In genomic region chr3:141218561-141218960, GRCm38 (mm10) we compare ENCODE assay signal across 22 mouse cellular contexts. TPM values are rescaled to one million over a fixed set of nuclear protein-coding genes. Genes with fewer than 3 reads are reported as not detected.
"Had no signal": no experiment of that assay in that cellular context is flagged by ENCODE, and none has a peak within 500 bp of the region (broad histone marks: within the 10 kb centered on the region; RNA-seq: fewer than 3 reads in every experiment).

No protein-coding gene starts in this region.

- H3K36me3 ChIP-seq: kidney, embryonic 15.5 days; limb, embryonic 15.5 days; liver, embryonic 12.5 days; midbrain, embryonic 15.5 days had no signal

- ATAC-seq: liver, embryonic 12.5 days; midbrain, embryonic 15.5 days had no signal

- H3K4me2 ChIP-seq: kidney, embryonic 15.5 days; limb, embryonic 15.5 days; liver, embryonic 12.5 days; midbrain, embryonic 11.5 days; midbrain, embryonic 15.5 days had no signal

- H3K4me3 ChIP-seq: kidney, embryonic 15.5 days; layer of hippocampus, adult 2 months; left cerebral cortex, adult 2 months; limb, embryonic 15.5 days; liver, embryonic 12.5 days; megakaryocyte, embryonic 14.5 days; midbrain, embryonic 15.5 days had no signal

- DNase-seq: kidney, adult 11 months; kidney, postnatal 36 days; right cerebral cortex, adult 18-20 months; right cerebral cortex, postnatal 25 days; thymus, postnatal 4 days had no signal

- H3K4me1 ChIP-seq: kidney, embryonic 15.5 days; limb, embryonic 15.5 days; liver, embryonic 12.5 days; megakaryocyte, embryonic 14.5 days; midbrain, embryonic 15.5 days had no signal

- H3K9ac ChIP-seq: kidney, embryonic 15.5 days; limb, embryonic 15.5 days; liver, embryonic 12.5 days; midbrain, embryonic 15.5 days had no signal

- H3K9me3 ChIP-seq: kidney, embryonic 15.5 days; limb, embryonic 15.5 days; liver, embryonic 12.5 days; megakaryocyte, embryonic 14.5 days; midbrain, embryonic 15.5 days had no signal

- H3K27ac ChIP-seq: kidney, embryonic 15.5 days; layer of hippocampus, adult 2 months; left cerebral cortex, adult 2 months; limb, embryonic 15.5 days; liver, embryonic 12.5 days; macrophage; midbrain, embryonic 15.5 days had no signal

- H3K27me3 ChIP-seq: kidney, embryonic 15.5 days; limb, embryonic 15.5 days; liver, embryonic 12.5 days; megakaryocyte, embryonic 14.5 days; midbrain, embryonic 15.5 days had no signal

RNA-seq across cellular contexts. Expression of gene Pdha2, which starts 6.4 kb away (rescaled TPM):
- total RNA-seq: layer of hippocampus, adult 2 months; layer of hippocampus, postnatal 10 days; left cerebral cortex, adult 2 months; left cerebral cortex, postnatal 25 days had no signal
- polyA plus RNA-seq: intestine, embryonic 14.5 days; kidney, embryonic 15.5 days; limb, embryonic 11.5 days; limb, embryonic 15.5 days; liver, embryonic 12.5 days; liver, embryonic 16.5 days; macrophage; midbrain, embryonic 11.5 days; midbrain, embryonic 15.5 days; neural tube, embryonic 14.5 days; small intestine, adult 2 months; stomach, embryonic 16.5 days had no signal
